Mouse (Mus musculus): Measurements from ENCODE around the gene Mbl2.

GRCm38 (mm10) chr19:30205159-30205816, 27.5 kb upstream of the Mbl2 start:
- TF ChIP-seq CTCF (IDR thresholded peaks at IDR 0.05; ENCODE audit: low read depth): peak; percentile 84
- TF ChIP-seq EP300 (IDR thresholded peaks at IDR 0.05; ENCODE audit: low read depth): no peak

All from liver, embryonic 14.5 days (tissue).